Mouse (Mus musculus) C2C12 (cell line): ENCODE measurements at regions not wholly inside any gene's neighbourhood (a gene's known extent, or its start where the extent isn't known, plus 50 kb on each side); places are given as distances from the start of the nearest gene placed in this dataset.

ENCODE experiments used
- CTCF ChIP-seq: IDR thresholded peaks from one replicate; pipeline ENCODE4 v1.5.1; 2011; ENCODE audit not compliant: control insufficient read depth, insufficient read depth, insufficient read length
- MYOD1 ChIP-seq: IDR thresholded peaks from one replicate; pipeline ENCODE4 v1.6.1; 2011; ENCODE audit warnings: low read depth; ENCODE audit not compliant: control insufficient read depth, insufficient read length
- USF1 ChIP-seq: IDR thresholded peaks from one replicate; pipeline ENCODE4 v1.6.1; 2011; ENCODE audit warnings: low read depth, mild to moderate bottlenecking, control low read depth, moderate library complexity

DNA sequence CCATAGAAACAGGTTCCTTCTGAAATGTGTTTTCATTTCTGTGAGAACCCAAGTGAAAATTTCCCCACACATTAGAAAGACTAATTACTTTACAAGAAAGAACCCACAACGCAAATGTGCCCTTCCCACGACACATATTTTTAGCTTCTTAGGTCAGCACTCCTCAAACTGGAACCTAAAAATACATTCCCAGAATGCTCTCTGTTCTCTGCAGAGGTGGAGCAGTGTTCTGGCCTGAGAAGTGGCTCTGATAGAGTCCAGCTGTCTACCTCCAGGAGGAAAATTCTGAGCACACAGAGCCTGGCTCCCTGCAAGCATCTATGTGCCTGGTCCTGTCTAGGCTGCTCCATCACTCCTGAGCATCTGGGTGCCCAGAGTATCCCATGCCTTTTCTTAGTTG is 184.3 kb upstream of the BB014433 start:
- TF ChIP-seq CTCF (no peak), USF1 (no peak), MYOD1 (no peak)
